Mouse (Mus musculus): ENCODE data around the gene Itga7. TPM values are rescaled to one million over a fixed set of nuclear protein-coding genes. Genes with fewer than 3 reads are reported as not detected.
"Not testable (repeated sequence)": the region's sequence is repeated elsewhere in the genome, so short reads cannot be mapped to it uniquely, and the experiment has no call there.

The Itga7 gene
- polyA plus RNA-seq, 1 experiment = 635 TPM

- no peaks in the 10 kb centered on the region for H3K79me2 ChIP-seq (ENCODE audit: control insufficient read depth, insufficient read depth)
- H3K4me2 ChIP-seq (ENCODE audit: low read depth) = no peak overlapping the region
- H3K4me3 ChIP-seq = no peak overlapping the region
- H3K27me3 ChIP-seq (ENCODE audit: control insufficient read depth, insufficient read depth, insufficient read length) = no peaks in the 10 kb centered on the region
- no peaks in the 10 kb centered on the region for H3K36me3 ChIP-seq (ENCODE audit: control insufficient read depth, insufficient read depth)
- TF ChIP-seq TCF12 (IDR thresholded peaks at IDR 0.05; ENCODE audit: insufficient read depth, poor library complexity, severe bottlenecking) (no peak), REST (IDR thresholded peaks at IDR 0.05; ENCODE audit: insufficient read depth, insufficient read length) (no peak), MYOG (IDR thresholded peaks at IDR 0.05; ENCODE audit: control insufficient read depth in 1 of 3, insufficient read depth in 1 of 3, insufficient read length in 2 of 3, low read depth in 2 of 3) (no peak), TCF3 (IDR thresholded peaks at IDR 0.05; ENCODE audit: insufficient read length, low read depth) (no peak), POLR2AphosphoS2 (IDR thresholded peaks at IDR 0.05; ENCODE audit: insufficient read length, low read depth) (no peak), MAX (IDR thresholded peaks at IDR 0.05; ENCODE audit: low read depth) (no peak), CEBPB (IDR thresholded peaks at IDR 0.05; ENCODE audit: insufficient read depth, poor library complexity, severe bottlenecking) (no peak)
- H3ac ChIP-seq (ENCODE audit: control insufficient read depth, insufficient read length) = no peak overlapping the region
Observed at GRCm38 (mm10) chr10:128980644-128981365, 47.2 kb downstream of the Itga7 start.

GRCm38 (mm10) chr10:128989131-128989530 is 55.5 kb downstream of the Itga7 start, which contains the start of gene Olfr9:
Gene Olfr9 (plus strand): TSS chr10:128989431.
- not testable (repeated sequence) for H3K4me2 ChIP-seq (ENCODE audit: low read depth); H3K4me3 ChIP-seq; H3K27me3 ChIP-seq (ENCODE audit: control insufficient read depth, insufficient read depth, insufficient read length); H3K79me2 ChIP-seq (ENCODE audit: control insufficient read depth, insufficient read depth); H3ac ChIP-seq (ENCODE audit: control insufficient read depth, insufficient read length); H3K36me3 ChIP-seq (ENCODE audit: control insufficient read depth, insufficient read depth)

GRCm38 (mm10) chr10:128990129-128990850 is 56.7 kb downstream of the Itga7 start:
- not testable (repeated sequence) for H3ac ChIP-seq (ENCODE audit: control insufficient read depth, insufficient read length); H3K36me3 ChIP-seq (ENCODE audit: control insufficient read depth, insufficient read depth); H3K27me3 ChIP-seq (ENCODE audit: control insufficient read depth, insufficient read depth, insufficient read length); H3K4me3 ChIP-seq; H3K79me2 ChIP-seq (ENCODE audit: control insufficient read depth, insufficient read depth)
- H3K4me2 ChIP-seq (ENCODE audit: low read depth) = peak overlapping the region; percentile 46

GRCm38 (mm10) chr10:128990994-128991393 is 57.4 kb downstream of the Itga7 start:
- H3K4me3 ChIP-seq = no peak overlapping the region
- H3ac ChIP-seq (ENCODE audit: control insufficient read depth, insufficient read length) = no peak overlapping the region
- H3K4me2 ChIP-seq (ENCODE audit: low read depth) = peak overlapping the region; percentile 46
- TF ChIP-seq REST (IDR thresholded peaks at IDR 0.05; ENCODE audit: insufficient read depth, insufficient read length) (no peak), CEBPB (IDR thresholded peaks at IDR 0.05; ENCODE audit: insufficient read depth, poor library complexity, severe bottlenecking) (peak; percentile 28; the same call in 1 of the 2 replicates), POLR2A (IDR thresholded peaks at IDR 0.05; ENCODE audit: insufficient read length, low read depth) (no peak), USF1 (IDR thresholded peaks at IDR 0.05; ENCODE audit: low read depth) (no peak), MYOG (IDR thresholded peaks at IDR 0.05; ENCODE audit: control insufficient read depth in 1 of 3, insufficient read depth in 1 of 3, insufficient read length in 2 of 3, low read depth in 2 of 3) (peak in 1 of 3 experiments; percentile 11), TCF12 (IDR thresholded peaks at IDR 0.05; ENCODE audit: insufficient read depth, poor library complexity, severe bottlenecking) (no peak), POLR2AphosphoS2 (IDR thresholded peaks at IDR 0.05; ENCODE audit: insufficient read length, low read depth) (no peak), SRF (IDR thresholded peaks at IDR 0.05; ENCODE audit: control insufficient read depth, insufficient read length, low read depth) (no peak), MAX (IDR thresholded peaks at IDR 0.05; ENCODE audit: low read depth) (no peak), MYOD1 (IDR thresholded peaks at IDR 0.05; ENCODE audit: control insufficient read depth in 1 of 3, insufficient read length in 2 of 3, low read depth in 2 of 3) (peak in 1 of 3 experiments; percentile 7), E2F4 (IDR thresholded peaks at IDR 0.05; ENCODE audit: insufficient read depth) (no peak), TCF3 (IDR thresholded peaks at IDR 0.05; ENCODE audit: insufficient read length, low read depth) (no peak)
- H3K36me3 ChIP-seq (ENCODE audit: control insufficient read depth, insufficient read depth) = no peaks in the 10 kb centered on the region
- no peaks in the 10 kb centered on the region for H3K27me3 ChIP-seq (ENCODE audit: control insufficient read depth, insufficient read depth, insufficient read length)
- no peaks in the 10 kb centered on the region for H3K79me2 ChIP-seq (ENCODE audit: control insufficient read depth, insufficient read depth)

- TF ChIP-seq SRF (IDR thresholded peaks at IDR 0.05; ENCODE audit: control insufficient read depth, insufficient read length, low read depth) (no peak), MAX (IDR thresholded peaks at IDR 0.05; ENCODE audit: low read depth) (no peak), MYOG (IDR thresholded peaks at IDR 0.05; ENCODE audit: control insufficient read depth in 1 of 3, insufficient read depth in 1 of 3, insufficient read length in 2 of 3, low read depth in 2 of 3) (no peak), TCF12 (IDR thresholded peaks at IDR 0.05; ENCODE audit: insufficient read depth, poor library complexity, severe bottlenecking) (no peak), MYOD1 (IDR thresholded peaks at IDR 0.05; ENCODE audit: control insufficient read depth in 1 of 3, insufficient read length in 2 of 3, low read depth in 2 of 3) (no peak), USF1 (IDR thresholded peaks at IDR 0.05; ENCODE audit: low read depth) (no peak), REST (IDR thresholded peaks at IDR 0.05; ENCODE audit: insufficient read depth, insufficient read length) (no peak), POLR2A (IDR thresholded peaks at IDR 0.05; ENCODE audit: insufficient read length, low read depth) (no peak), POLR2AphosphoS2 (IDR thresholded peaks at IDR 0.05; ENCODE audit: insufficient read length, low read depth) (no peak), CEBPB (IDR thresholded peaks at IDR 0.05; ENCODE audit: insufficient read depth, poor library complexity, severe bottlenecking) (no peak), TCF3 (IDR thresholded peaks at IDR 0.05; ENCODE audit: insufficient read length, low read depth) (no peak), E2F4 (IDR thresholded peaks at IDR 0.05; ENCODE audit: insufficient read depth) (no peak)
- H3K36me3 ChIP-seq (ENCODE audit: control insufficient read depth, insufficient read depth) = no peaks in the 10 kb centered on the region
Observed at GRCm38 (mm10) chr10:128995796-128996195, 62.2 kb downstream of the Itga7 start.

More at GRCm38 (mm10) chr10:128995796-128996195, 62.2 kb downstream of the Itga7 start:
- no peak overlapping the region for H3ac ChIP-seq (ENCODE audit: control insufficient read depth, insufficient read length)
- H3K4me2 ChIP-seq (ENCODE audit: low read depth) = no peak overlapping the region
- H3K79me2 ChIP-seq (ENCODE audit: control insufficient read depth, insufficient read depth) = no peaks in the 10 kb centered on the region
- H3K4me3 ChIP-seq = no peak overlapping the region
- no peaks in the 10 kb centered on the region for H3K27me3 ChIP-seq (ENCODE audit: control insufficient read depth, insufficient read depth, insufficient read length)
